Mouse (Mus musculus) neural tube, embryonic 13.5 days (tissue): Measurements from ENCODE around the gene Chd8. TPM values are rescaled to one million over a fixed set of nuclear protein-coding genes. Genes with fewer than 3 reads are reported as not detected.

ENCODE experiments used
- ATAC-seq: fragments of 200-750 bp; cut with Nextera tagmentation; 2 replicates; pipeline ENCODE4 v1.8.0; 2017; ENCODE audit warnings: low read depth, mild to moderate bottlenecking, moderate TSS enrichment, moderate library complexity
- H3K27ac ChIP-seq: fragments of 300-500 bp; sonication (generic); replicated peaks from 2 replicates; pipeline ENCODE4 v1.5.1; 2015; ENCODE audit warnings: moderate library complexity, mild to moderate bottlenecking, inconsistent platforms
- H3K27me3 ChIP-seq: fragments of 300-500 bp; sonication (generic); 2 replicates; pipeline ENCODE4 v1.6.1; 2015; ENCODE audit warnings: mild to moderate bottlenecking, inconsistent platforms
- H3K36me3 ChIP-seq: fragments of 300-500 bp; sonication (generic); 2 replicates; pipeline ENCODE4 v1.6.1; 2015; ENCODE audit warnings: mild to moderate bottlenecking, inconsistent platforms
- H3K4me1 ChIP-seq: fragments of 300-500 bp; sonication (generic); replicated peaks from 2 replicates; pipeline ENCODE4 v1.6.1; 2015; ENCODE audit warnings: inconsistent platforms
- H3K4me2 ChIP-seq: fragments of 300-500 bp; sonication (generic); 2 replicates; pipeline ENCODE4 v1.6.1; 2015; ENCODE audit warnings: inconsistent platforms, mild to moderate bottlenecking, moderate library complexity
- H3K4me3 ChIP-seq: fragments of 300-500 bp; sonication (generic); 2 replicates; pipeline ENCODE4 v1.5.1; 2015; ENCODE audit warnings: mild to moderate bottlenecking, inconsistent platforms
- H3K9ac ChIP-seq: fragments of 300-500 bp; sonication (generic); 2 replicates; pipeline ENCODE4 v1.6.1; 2015; ENCODE audit warnings: moderate library complexity, mild to moderate bottlenecking, inconsistent platforms
- H3K9me3 ChIP-seq: fragments of 300-500 bp; sonication (generic); 2 replicates; pipeline ENCODE4 v1.6.1; 2016; ENCODE audit warnings: inconsistent platforms
- WGBS: fragments of 180-500 bp; shearing (Covaris S2); methylation state at CpG from one replicate; pipeline ENCODE4 v1.1.7; 2015; 5-methylcytosine and 5-hydroxymethylcytosine counted together
- polyA plus RNA-seq: library from polyadenylated mRNA; unstranded; fragments of >200 nt; fragmentation: Nextera tagmentation; extraction: Ambion mirVana; gene quantifications from 2 replicates; pipeline ENCODE4 v1.2.1, GENCODE M21; 2015

Gene Chd8
- polyA plus RNA-seq, 1 experiment from 2014 or later = 35.8 TPM

GRCm38 (mm10) chr14:52196230-52197155 lies 61.1 kb downstream of the Chd8 start:
- Histone ChIP-seq H3K9me3 (no peaks in the 10 kb centered on the region), H3K27ac (peak overlapping the region; percentile 97), H3K4me3 (peak overlapping the region; percentile 100), H3K4me1 (peaks cover 26% of the 10 kb centered on the region), H3K36me3 (peaks cover 36% of the 10 kb centered on the region), H3K27me3 (no peaks in the 10 kb centered on the region), H3K4me2 (peak overlapping the region; percentile 77), H3K9ac (peak overlapping the region; percentile 97)
- WGBS = 2% methylated on average over 58 of the region's 59 CpGs
- peak; percentile 73; the same call in 1 of the 2 replicates for ATAC-seq

GRCm38 (mm10) chr14:52195691-52196090 lies 61.9 kb downstream of the Chd8 start:
- Histone ChIP-seq H3K36me3 (peaks cover 30% of the 10 kb centered on the region), H3K27ac (no peak overlapping the region), H3K27me3 (no peaks in the 10 kb centered on the region), H3K4me3 (peak overlapping the region; percentile 100), H3K4me1 (peaks cover 26% of the 10 kb centered on the region), H3K9ac (peak overlapping the region; percentile 97), H3K4me2 (peak overlapping the region; percentile 77), H3K9me3 (no peaks in the 10 kb centered on the region)
- WGBS = 11% methylated on average over 3 of the region's 3 CpGs
- no peak for ATAC-seq

GRCm38 (mm10) chr14:52190740-52191359 lies 66.7 kb downstream of the Chd8 start:
- no peaks in the 10 kb centered on the region for H3K9me3 ChIP-seq
- no peak overlapping the region for H3K27ac ChIP-seq
- no peak for ATAC-seq
- no peak overlapping the region for H3K9ac ChIP-seq
- peaks cover 9% of the 10 kb centered on the region for H3K4me1 ChIP-seq
- no peaks in the 10 kb centered on the region for H3K27me3 ChIP-seq
- no peak overlapping the region for H3K4me3 ChIP-seq
- H3K4me2 ChIP-seq = no peak overlapping the region
- H3K36me3 ChIP-seq = peaks cover 7% of the 10 kb centered on the region

- Histone ChIP-seq H3K4me2 (no peak overlapping the region), H3K4me1 (no peaks in the 10 kb centered on the region), H3K36me3 (peaks cover 7% of the 10 kb centered on the region), H3K4me3 (no peak overlapping the region), H3K9me3 (no peaks in the 10 kb centered on the region), H3K27me3 (no peaks in the 10 kb centered on the region), H3K9ac (no peak overlapping the region), H3K27ac (no peak overlapping the region)
- no peak for ATAC-seq
- 85% methylated on average over 2 of the region's 2 CpGs for WGBS
These were observed 68.1 kb downstream of the Chd8 start for GRCm38 (mm10) chr14:52189519-52189918.

GRCm38 (mm10) chr14:52188788-52189187 lies 68.8 kb downstream of the Chd8 start:
- H3K27me3 ChIP-seq = no peaks in the 10 kb centered on the region
- no peaks in the 10 kb centered on the region for H3K4me1 ChIP-seq
- H3K9ac ChIP-seq = no peak overlapping the region
- WGBS = 80% methylated on average over 1 of the region's 1 CpGs
- H3K9me3 ChIP-seq = no peaks in the 10 kb centered on the region
- H3K27ac ChIP-seq = no peak overlapping the region
- H3K4me2 ChIP-seq = no peak overlapping the region
- H3K4me3 ChIP-seq = no peak overlapping the region
- ATAC-seq = no peak
- H3K36me3 ChIP-seq = peaks cover 7% of the 10 kb centered on the region

GRCm38 (mm10) chr14:52166571-52166970 lies 91.0 kb downstream of the Chd8 start:
- H3K9me3 ChIP-seq = no peaks in the 10 kb centered on the region
- no peak overlapping the region for H3K4me3 ChIP-seq
- H3K27ac ChIP-seq = no peak overlapping the region
- H3K27me3 ChIP-seq = no peaks in the 10 kb centered on the region
- H3K36me3 ChIP-seq = peaks cover 74% of the 10 kb centered on the region
- no peak overlapping the region for H3K9ac ChIP-seq
- 95% methylated on average over 2 of the region's 2 CpGs for WGBS
- H3K4me1 ChIP-seq = no peaks in the 10 kb centered on the region
- H3K4me2 ChIP-seq = no peak overlapping the region
- no peak for ATAC-seq

GRCm38 (mm10) chr14:52160911-52161310 lies 96.7 kb downstream of the Chd8 start:
- 85% methylated on average over 6 of the region's 6 CpGs for WGBS
- Histone ChIP-seq H3K4me1 (no peaks in the 10 kb centered on the region), H3K9ac (no peak overlapping the region), H3K27ac (no peak overlapping the region), H3K9me3 (no peaks in the 10 kb centered on the region), H3K4me2 (no peak overlapping the region), H3K4me3 (no peak overlapping the region), H3K36me3 (peaks cover 79% of the 10 kb centered on the region), H3K27me3 (no peaks in the 10 kb centered on the region)
- no peak for ATAC-seq

GRCm38 (mm10) chr14:52155008-52155407 lies 102.6 kb downstream of the Chd8 start:
- H3K4me3 ChIP-seq = no peak overlapping the region
- H3K9ac ChIP-seq = no peak overlapping the region
- peaks cover 26% of the 10 kb centered on the region for H3K36me3 ChIP-seq
- H3K27ac ChIP-seq = no peak overlapping the region
- no peaks in the 10 kb centered on the region for H3K4me1 ChIP-seq
- no peak for ATAC-seq
- 86% methylated on average over 2 of the region's 2 CpGs for WGBS
- H3K27me3 ChIP-seq = no peaks in the 10 kb centered on the region
- no peaks in the 10 kb centered on the region for H3K9me3 ChIP-seq
- H3K4me2 ChIP-seq = no peak overlapping the region

GRCm38 (mm10) chr14:52152613-52153012 lies 105.0 kb downstream of the Chd8 start:
- H3K36me3 ChIP-seq = peaks cover 2% of the 10 kb centered on the region
- 64% methylated on average over 3 of the region's 3 CpGs for WGBS
- no peaks in the 10 kb centered on the region for H3K4me1 ChIP-seq
- no peak overlapping the region for H3K4me3 ChIP-seq
- H3K27ac ChIP-seq = no peak overlapping the region
- H3K9me3 ChIP-seq = no peaks in the 10 kb centered on the region
- ATAC-seq = no peak
- H3K27me3 ChIP-seq = no peaks in the 10 kb centered on the region
- no peak overlapping the region for H3K4me2 ChIP-seq
- no peak overlapping the region for H3K9ac ChIP-seq

- Histone ChIP-seq H3K9me3 (no peaks in the 10 kb centered on the region), H3K4me2 (no peak overlapping the region), H3K36me3 (no peaks in the 10 kb centered on the region), H3K4me3 (no peak overlapping the region), H3K4me1 (no peaks in the 10 kb centered on the region), H3K27ac (no peak overlapping the region), H3K27me3 (no peaks in the 10 kb centered on the region), H3K9ac (no peak overlapping the region)
- WGBS = 39% methylated on average over 7 of the region's 7 CpGs
- no peak for ATAC-seq
These were observed 105.4 kb downstream of the Chd8 start for GRCm38 (mm10) chr14:52152179-52152578.

GRCm38 (mm10) chr14:52149888-52150287 lies 107.7 kb downstream of the Chd8 start:
- Histone ChIP-seq H3K4me1 (no peaks in the 10 kb centered on the region), H3K36me3 (no peaks in the 10 kb centered on the region), H3K4me2 (no peak overlapping the region), H3K4me3 (no peak overlapping the region), H3K27ac (no peak overlapping the region), H3K9ac (no peak overlapping the region), H3K9me3 (no peaks in the 10 kb centered on the region), H3K27me3 (no peaks in the 10 kb centered on the region)
- ATAC-seq = no peak
- WGBS = 51% methylated on average over 4 of the region's 4 CpGs
